Mouse (Mus musculus): ENCODE data around the gene Nkx1-1. TPM values are rescaled to one million over a fixed set of nuclear protein-coding genes. Genes with fewer than 3 reads are reported as not detected.
A peak's percentile ranks its signal among the peaks of the same experiment; 100 is the strongest.

Gene Nkx1-1
- polyA plus RNA-seq, 1 experiment: not detected

DNA sequence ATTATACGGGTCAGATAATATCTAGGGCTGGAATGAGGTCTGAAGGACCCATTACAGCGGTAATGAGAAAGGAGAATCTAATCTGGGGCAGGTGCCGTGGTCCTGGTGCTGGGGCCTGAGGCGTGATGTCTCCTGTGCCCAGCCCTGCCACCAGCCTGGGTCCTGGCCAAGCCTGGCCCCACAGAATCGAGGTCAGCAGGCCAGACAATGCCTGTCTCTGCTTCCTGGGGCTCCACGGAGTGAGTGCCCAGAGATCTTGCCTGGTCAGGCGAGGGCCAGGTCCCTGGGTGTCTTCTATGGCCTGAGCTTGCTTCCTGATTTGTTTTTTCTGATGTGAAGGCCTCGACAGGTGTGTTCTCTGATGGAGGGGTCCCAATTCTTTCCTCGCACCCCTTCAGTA, 10.0 kb upstream of the Nkx1-1 start:
- no peak overlapping the region for H3K27ac ChIP-seq (ENCODE audit: control insufficient read depth, insufficient read depth, low read depth, low read length, poor library complexity)
- H3K4me1 ChIP-seq (ENCODE audit: control insufficient read depth, insufficient read depth, low read length): peaks cover 2% of the 10 kb centered on the region; the same call in 1 of the 2 replicates
- no peak for TF ChIP-seq POLR2A (IDR thresholded peaks at IDR 0.05; ENCODE audit: borderline replicate concordance, control insufficient read depth, low read depth, low read length)
- no peak for TF ChIP-seq CTCF (IDR thresholded peaks at IDR 0.05; ENCODE audit: control insufficient read depth, insufficient read depth, low read length)
- no peak overlapping the region for H3K4me3 ChIP-seq (replicated peaks; ENCODE audit: control insufficient read depth, low read depth, low read length)
- WGBS: 35% methylated on average over 9 of the region's 9 CpGs

DNA sequence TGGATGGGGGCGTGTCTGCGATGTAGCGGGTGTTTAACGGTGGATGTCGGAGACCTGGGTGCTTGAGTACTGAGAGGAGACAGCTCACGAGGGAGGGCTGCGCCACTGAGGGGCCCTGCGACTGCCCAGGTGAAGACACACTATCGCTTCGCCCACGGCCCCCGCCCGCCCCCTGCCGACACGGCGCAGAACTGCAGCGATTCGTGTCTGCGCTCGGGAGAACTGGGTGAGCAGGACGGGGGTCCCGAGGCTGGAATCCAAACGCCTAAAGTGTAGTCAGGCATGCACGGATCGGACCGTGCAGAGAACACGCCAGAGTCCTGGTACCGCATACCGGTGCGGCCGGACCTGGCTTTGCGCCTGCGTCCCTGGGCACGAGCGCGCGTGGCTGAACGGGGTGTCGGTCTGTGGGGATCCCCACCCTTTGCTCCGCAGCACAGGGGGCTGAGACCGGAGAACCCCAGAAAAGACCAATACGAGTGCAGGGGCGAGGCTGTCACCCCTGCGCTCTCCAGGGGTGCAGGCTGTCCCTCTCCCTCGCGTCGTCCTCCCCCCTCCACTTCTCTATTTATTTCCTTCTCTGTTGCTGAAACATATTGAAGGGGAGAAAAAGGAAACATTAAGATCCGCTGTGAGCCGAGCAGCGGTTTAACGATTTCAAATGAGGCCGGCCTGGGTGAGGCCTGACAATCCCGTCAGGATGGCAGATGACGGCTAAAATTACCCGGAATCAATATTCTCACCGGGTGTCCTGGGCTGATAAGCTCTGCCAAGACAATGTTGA, 9.3 kb upstream of the Nkx1-1 start:
- H3K4me1 ChIP-seq (ENCODE audit: control insufficient read depth, insufficient read depth, low read length): peaks cover 2% of the 10 kb centered on the region; the same call in 1 of the 2 replicates
- peak overlapping the region; percentile 57 for H3K4me3 ChIP-seq (replicated peaks; ENCODE audit: control insufficient read depth, low read depth, low read length)
- peak overlapping the region; percentile 29; the same call in 1 of the 2 replicates for H3K27ac ChIP-seq (ENCODE audit: control insufficient read depth, insufficient read depth, low read depth, low read length, poor library complexity)
- peak; percentile 75 for TF ChIP-seq CTCF (IDR thresholded peaks at IDR 0.05; ENCODE audit: control insufficient read depth, insufficient read depth, low read length)
- no peak for TF ChIP-seq POLR2A (IDR thresholded peaks at IDR 0.05; ENCODE audit: borderline replicate concordance, control insufficient read depth, low read depth, low read length)
- WGBS: under 1% methylated on average over 56 of the region's 56 CpGs

DNA sequence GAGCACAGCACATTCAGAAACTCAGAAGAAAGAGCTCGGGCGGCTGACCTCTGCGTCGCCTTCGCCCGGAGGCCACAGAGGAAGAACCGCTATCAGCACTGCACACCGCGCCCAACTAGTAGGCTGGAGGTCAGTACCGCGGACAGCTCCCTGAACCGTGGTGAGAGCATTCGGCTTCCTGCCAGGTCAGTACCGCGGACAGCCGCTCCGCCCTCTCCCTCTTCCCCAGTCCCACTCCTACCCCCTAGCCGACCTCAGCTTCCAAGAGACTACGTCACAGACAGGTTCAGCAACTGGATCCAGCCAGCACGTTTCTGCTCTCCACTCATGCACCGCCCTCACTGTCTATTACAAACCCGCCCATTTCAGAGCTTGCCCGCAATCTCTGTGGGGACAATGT, 4.4 kb upstream of the Nkx1-1 start:
- no peak overlapping the region for H3K4me3 ChIP-seq (replicated peaks; ENCODE audit: control insufficient read depth, low read depth, low read length)
- 3% methylated on average over 23 of the region's 23 CpGs for WGBS
- H3K27ac ChIP-seq (ENCODE audit: control insufficient read depth, insufficient read depth, low read depth, low read length, poor library complexity): no peak overlapping the region
- no peak for TF ChIP-seq CTCF (IDR thresholded peaks at IDR 0.05; ENCODE audit: control insufficient read depth, insufficient read depth, low read length)
- no peak; the same call in 1 of the 2 replicates for TF ChIP-seq POLR2A (IDR thresholded peaks at IDR 0.05; ENCODE audit: borderline replicate concordance, control insufficient read depth, low read depth, low read length)
- H3K4me1 ChIP-seq (ENCODE audit: control insufficient read depth, insufficient read depth, low read length): peaks cover 2% of the 10 kb centered on the region; the same call in 1 of the 2 replicates

DNA sequence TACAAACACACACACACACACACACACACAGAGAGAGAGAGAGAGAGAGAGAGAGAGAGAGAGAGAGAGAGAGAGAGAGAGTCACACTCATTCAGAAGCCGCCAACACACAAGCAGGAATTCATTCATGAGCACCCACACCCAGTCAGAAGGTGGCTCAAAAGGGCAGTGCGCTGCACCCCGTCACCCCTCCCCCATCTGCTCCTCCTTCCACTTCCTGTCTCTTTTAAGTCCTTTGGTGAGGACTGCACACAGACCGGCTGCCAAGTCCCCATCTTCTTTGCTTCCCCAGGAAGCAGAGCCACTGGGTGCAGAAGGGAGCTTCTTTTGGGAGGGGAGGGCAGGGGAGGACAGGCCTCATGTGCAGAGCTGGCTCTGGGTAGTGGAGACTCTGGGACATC, 2.2 kb upstream of the Nkx1-1 start:
- Histone ChIP-seq H3K4me3 (replicated peaks; ENCODE audit: control insufficient read depth, low read depth, low read length) (no peak overlapping the region), H3K4me1 (ENCODE audit: control insufficient read depth, insufficient read depth, low read length) (no peaks in the 10 kb centered on the region), H3K27ac (ENCODE audit: control insufficient read depth, insufficient read depth, low read depth, low read length, poor library complexity) (no peak overlapping the region)
- TF ChIP-seq CTCF (IDR thresholded peaks at IDR 0.05; ENCODE audit: control insufficient read depth, insufficient read depth, low read length) (no peak), POLR2A (IDR thresholded peaks at IDR 0.05; ENCODE audit: borderline replicate concordance, control insufficient read depth, low read depth, low read length) (no peak)
- 10% methylated on average over 4 of the region's 4 CpGs for WGBS

DNA sequence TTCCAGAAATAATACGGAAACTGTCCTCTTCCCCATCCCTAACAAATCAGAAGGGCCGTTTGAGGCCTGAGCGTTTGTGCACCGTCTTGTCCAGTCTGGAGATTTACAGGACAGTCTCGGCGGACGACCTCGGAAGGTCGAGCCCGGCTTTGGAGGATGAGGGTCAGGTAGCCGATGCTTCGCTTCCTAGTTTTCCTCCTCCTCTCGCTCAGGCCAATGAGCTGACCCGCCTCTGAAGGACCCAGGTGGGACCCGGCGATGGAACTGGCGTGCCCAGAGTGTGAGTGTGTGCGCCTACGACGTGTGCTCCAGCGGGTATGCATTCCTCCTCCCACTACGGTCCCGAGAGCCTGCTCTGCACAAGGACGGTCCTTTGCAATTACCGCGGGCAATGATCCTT, 1.4 kb upstream of the Nkx1-1 start:
- no peak for TF ChIP-seq CTCF (IDR thresholded peaks at IDR 0.05; ENCODE audit: control insufficient read depth, insufficient read depth, low read length)
- TF ChIP-seq POLR2A (IDR thresholded peaks at IDR 0.05; ENCODE audit: borderline replicate concordance, control insufficient read depth, low read depth, low read length): no peak
- H3K4me3 ChIP-seq (replicated peaks; ENCODE audit: control insufficient read depth, low read depth, low read length): no peak overlapping the region
- WGBS: 7% methylated on average over 26 of the region's 26 CpGs
- no peak overlapping the region for H3K27ac ChIP-seq (ENCODE audit: control insufficient read depth, insufficient read depth, low read depth, low read length, poor library complexity)
- no peaks in the 10 kb centered on the region for H3K4me1 ChIP-seq (ENCODE audit: control insufficient read depth, insufficient read depth, low read length)

DNA sequence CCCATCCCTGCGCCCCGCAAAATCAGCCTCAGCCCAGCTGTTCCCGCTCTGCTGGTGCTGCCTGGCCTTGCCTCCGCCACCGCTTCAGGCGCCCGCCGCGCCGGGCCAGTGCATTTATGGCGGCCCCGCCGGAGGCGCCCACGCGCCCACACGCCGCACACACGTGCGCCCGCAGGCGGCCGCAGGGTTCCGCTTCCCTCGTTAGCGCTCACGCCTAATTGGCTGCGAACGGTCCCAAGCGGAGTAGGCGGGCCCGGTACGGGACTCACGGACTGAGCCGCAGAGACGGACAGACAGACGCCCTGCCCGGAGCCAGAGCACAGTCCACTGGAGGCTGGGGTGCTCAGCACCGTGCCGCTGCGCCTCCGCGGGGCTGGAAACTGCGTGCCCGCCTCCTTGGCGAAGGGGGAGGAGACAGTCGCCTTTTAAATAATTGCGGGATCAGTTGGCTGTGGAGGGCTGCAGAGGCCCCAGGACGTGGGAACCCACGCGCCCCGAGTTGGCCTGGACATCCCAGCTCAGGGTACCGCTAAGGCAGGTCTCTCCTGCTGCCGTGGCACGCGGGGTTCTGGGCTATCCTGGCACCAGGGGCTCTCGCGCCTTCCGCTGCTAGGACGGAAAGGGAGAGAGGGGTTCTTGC, 485 bp upstream of the Nkx1-1 start:
- Histone ChIP-seq H3K27ac (ENCODE audit: control insufficient read depth, insufficient read depth, low read depth, low read length, poor library complexity) (no peak overlapping the region; the same call in 1 of the 2 replicates), H3K4me3 (replicated peaks; ENCODE audit: control insufficient read depth, low read depth, low read length) (no peak overlapping the region), H3K4me1 (ENCODE audit: control insufficient read depth, insufficient read depth, low read length) (no peaks in the 10 kb centered on the region)
- TF ChIP-seq CTCF (IDR thresholded peaks at IDR 0.05; ENCODE audit: control insufficient read depth, insufficient read depth, low read length): no peak
- no peak for TF ChIP-seq POLR2A (IDR thresholded peaks at IDR 0.05; ENCODE audit: borderline replicate concordance, control insufficient read depth, low read depth, low read length)
- 2% methylated on average over 60 of the region's 60 CpGs for WGBS

DNA sequence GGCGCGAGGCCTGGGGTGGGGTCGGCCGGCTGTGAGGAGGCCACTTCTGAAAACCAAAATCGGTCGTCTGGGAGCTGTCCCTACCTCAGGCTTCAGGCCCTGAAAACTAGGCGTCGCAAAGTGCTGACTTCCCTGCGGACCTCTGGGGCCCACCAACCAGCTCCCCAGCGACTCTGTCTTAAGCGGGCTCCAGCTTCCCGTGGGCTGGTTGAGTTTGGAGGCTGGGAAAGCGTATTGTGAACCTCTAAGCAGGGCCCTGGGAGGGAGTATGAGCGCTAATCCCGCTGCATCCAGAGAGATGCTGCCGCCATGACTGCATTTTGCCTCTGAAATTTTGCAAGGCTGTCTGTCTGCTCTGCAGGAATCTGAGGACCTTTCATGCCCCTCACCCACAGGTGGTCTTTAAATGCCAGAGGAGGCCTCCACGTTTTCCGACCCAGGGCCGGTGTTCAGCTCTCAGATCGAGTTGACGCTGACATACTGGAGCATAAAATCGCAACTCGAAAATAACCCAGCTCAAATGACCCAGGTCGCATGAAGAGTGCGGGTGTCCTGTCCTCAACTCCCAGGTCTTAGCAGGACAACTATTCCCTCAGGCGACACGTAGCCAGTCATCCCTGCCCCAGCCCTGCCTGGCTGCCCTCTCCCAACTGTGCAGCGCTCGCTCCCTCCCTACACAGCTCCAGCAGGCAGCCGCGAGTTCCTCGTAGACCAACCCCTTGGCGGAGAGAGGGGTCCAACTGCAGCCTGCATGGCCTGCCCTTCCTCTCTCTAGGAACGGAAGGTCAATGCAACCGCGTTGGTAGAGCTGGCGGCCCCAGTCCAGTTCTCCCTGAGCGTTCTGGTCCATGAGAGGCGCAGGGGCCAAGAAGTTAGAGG, 1.5 kb downstream of the Nkx1-1 start:
- Histone ChIP-seq H3K27ac (ENCODE audit: control insufficient read depth, insufficient read depth, low read depth, low read length, poor library complexity) (no peak overlapping the region), H3K4me1 (ENCODE audit: control insufficient read depth, insufficient read depth, low read length) (no peaks in the 10 kb centered on the region), H3K4me3 (replicated peaks; ENCODE audit: control insufficient read depth, low read depth, low read length) (no peak overlapping the region)
- 4% methylated on average over 39 of the region's 39 CpGs for WGBS
- no peak for TF ChIP-seq CTCF (IDR thresholded peaks at IDR 0.05; ENCODE audit: control insufficient read depth, insufficient read depth, low read length)
- no peak for TF ChIP-seq POLR2A (IDR thresholded peaks at IDR 0.05; ENCODE audit: borderline replicate concordance, control insufficient read depth, low read depth, low read length)
